In the genomic region with DNA sequence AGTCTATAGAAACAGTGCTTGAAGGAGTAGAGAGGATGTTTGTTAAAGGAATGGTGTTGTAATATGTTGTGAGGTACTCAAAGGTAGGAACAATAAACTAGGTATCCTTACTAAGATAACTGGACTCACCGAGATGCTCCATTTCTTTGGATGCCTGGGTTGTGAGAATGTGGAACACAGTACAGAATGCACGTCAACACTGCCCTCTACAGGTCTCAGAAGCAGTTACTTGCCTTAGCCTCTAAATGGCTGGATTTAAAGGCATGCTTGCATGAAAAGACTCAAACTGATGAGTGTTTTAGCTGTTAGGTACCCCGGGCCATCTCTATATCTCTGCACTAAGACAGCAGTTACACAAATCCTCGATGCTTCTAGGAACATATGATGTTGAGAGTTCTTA, we compare ENCODE assay signal across 9 mouse cellular contexts.
DNase-seq lines count a peak whose midpoint lies in the region; ATAC-seq and TF ChIP-seq lines count a peak whose summit lies in the region.
"Had no signal": no experiment of that assay in that cellular context is flagged by ENCODE, and none has a peak within 500 bp of the region (broad histone marks: within the 10 kb centered on the region; RNA-seq: fewer than 3 reads in every experiment).

No protein-coding gene starts in this region.

- WGBS in kidney, embryonic 15.5 days = 9% methylated on average over 4 of the region's 4 CpGs
- WGBS in limb, embryonic 10.5 days = 24% methylated on average over 4 of the region's 4 CpGs
- WGBS in neural tube, embryonic 11.5 days = 17% methylated on average over 4 of the region's 4 CpGs

- H3K27me3 ChIP-seq in Patski = no peaks in the 10 kb centered on the region
- no peaks in the 10 kb centered on the region for H3K27me3 ChIP-seq in kidney, embryonic 15.5 days
- H3K27me3 ChIP-seq in limb, embryonic 10.5 days (ENCODE audit: low read depth, poor library complexity, severe bottlenecking) = no peaks in the 10 kb centered on the region
- no peaks in the 10 kb centered on the region for H3K27me3 ChIP-seq in neural tube, embryonic 11.5 days (ENCODE audit: control insufficient read depth, insufficient read depth, low read length)

- H3K36me3 ChIP-seq in kidney, embryonic 15.5 days = no peaks in the 10 kb centered on the region
- no peaks in the 10 kb centered on the region; the same call in 1 of the 2 replicates for H3K36me3 ChIP-seq in limb, embryonic 10.5 days
- H3K36me3 ChIP-seq in neural tube, embryonic 11.5 days (ENCODE audit: control insufficient read depth, insufficient read depth, low read length) = no peaks in the 10 kb centered on the region

- H3K4me3 ChIP-seq in kidney, embryonic 15.5 days (replicated peaks) = no peak overlapping the region
- no peak overlapping the region for H3K4me3 ChIP-seq in limb, embryonic 10.5 days
- H3K4me3 ChIP-seq in neural tube, embryonic 11.5 days (ENCODE audit: low read depth, low read length) = no peak overlapping the region
- H3K4me3 ChIP-seq: myocyte had no signal

- DNase-seq in 3T3-L1 (ENCODE audit: low read depth, low spot score) = peak; percentile 89
- peak; percentile 39 for DNase-seq in Patski (ENCODE audit: low read depth, low spot score)
- DNase-seq in cerebellum, postnatal 25 days = peak; percentile 65 to 82
- DNase-seq in frontal cortex, postnatal 36 days (ENCODE audit: low spot score in 2 of 2) = peak; percentile 62 to 82
- peak; percentile 42 for DNase-seq in limb, embryonic 10.5 days (ENCODE audit: low spot score)
- DNase-seq in neural tube, embryonic 11.5 days (ENCODE audit: low spot score) = peak; percentile 49
- peak; percentile 30 for DNase-seq in thymus, postnatal 25 days

- TF ChIP-seq CTCF in Patski (IDR thresholded peaks at IDR 0.05) = peak; percentile 94

- H3K9me3 ChIP-seq in kidney, embryonic 15.5 days (replicated peaks) = no peaks in the 10 kb centered on the region
- no peaks in the 10 kb centered on the region for H3K9me3 ChIP-seq in limb, embryonic 10.5 days (replicated peaks)
- H3K9me3 ChIP-seq in neural tube, embryonic 11.5 days (ENCODE audit: control insufficient read depth, low read length) = no peaks in the 10 kb centered on the region

- POLR2A ChIA-PET in Patski (lab: Charles Lee) = no interaction called here

- in situ Hi-C loops in Patski (cut with MboI; ENCODE audit: low pct_unique_long_range_greater_than_20kb) = loop anchor here (5.0 to 10.0 kb wide), 3 partner anchors 268 to 485 kb away; no protein-coding TSS in a partner anchor

- no peak overlapping the region for H3K27ac ChIP-seq in kidney, embryonic 15.5 days
- no peak overlapping the region for H3K27ac ChIP-seq in limb, embryonic 10.5 days
- no peak overlapping the region for H3K27ac ChIP-seq in neural tube, embryonic 11.5 days (ENCODE audit: low read depth, low read length)

- CTCF ChIA-PET in Patski (lab: Charles Lee) = interaction anchor here (0.6 to 3.6 kb wide), 19 partner anchors 9 to 542 kb away, joined by 3 to 23 read pairs (median 4); no protein-coding TSS in a partner anchor

- ATAC-seq in Patski = peak; percentile 72
- peak; percentile 66 for ATAC-seq in kidney, embryonic 15.5 days (replicated peaks; ENCODE audit: low FRiP score)
- ATAC-seq in neural tube, embryonic 11.5 days (ENCODE audit: insufficient read depth, low FRiP score, low TSS enrichment) = no peak

- H3K9ac ChIP-seq in kidney, embryonic 15.5 days = no peak overlapping the region
- H3K9ac ChIP-seq in neural tube, embryonic 11.5 days (ENCODE audit: low read length) = no peak overlapping the region

- 0 out of 2 replicates have a peak, but pooled peaks cover 3% of the 10 kb centered on the region for H3K4me1 ChIP-seq in kidney, embryonic 15.5 days
- H3K4me1 ChIP-seq in limb, embryonic 10.5 days = peaks cover 3% of the 10 kb centered on the region
- H3K4me1 ChIP-seq in neural tube, embryonic 11.5 days (ENCODE audit: control insufficient read depth, insufficient read depth, low read length) = no peaks in the 10 kb centered on the region

- H3K4me2 ChIP-seq in kidney, embryonic 15.5 days = no peak overlapping the region
- no peak overlapping the region for H3K4me2 ChIP-seq in neural tube, embryonic 11.5 days (ENCODE audit: low read depth)

Comparison
In these comparisons a context has a peak if more than half of its experiments do, and no peak if none do; other contexts are left out.
1. DNase-seq: peak in every context shown above with its lines; median percentile 89 in 3T3-L1; 74 in cerebellum, postnatal 25 days; 72 in frontal cortex, postnatal 36 days; 49 in neural tube, embryonic 11.5 days; 42 in limb, embryonic 10.5 days; 39 in Patski; 30 in thymus, postnatal 25 days.